Mouse (Mus musculus): Measurements from ENCODE around the gene Spaca3. TPM values are rescaled to one million over a fixed set of nuclear protein-coding genes. Genes with fewer than 3 reads are reported as not detected.

Gene Spaca3
- polyA plus RNA-seq (2017; shearing (Covaris generic)): not detected

DNA sequence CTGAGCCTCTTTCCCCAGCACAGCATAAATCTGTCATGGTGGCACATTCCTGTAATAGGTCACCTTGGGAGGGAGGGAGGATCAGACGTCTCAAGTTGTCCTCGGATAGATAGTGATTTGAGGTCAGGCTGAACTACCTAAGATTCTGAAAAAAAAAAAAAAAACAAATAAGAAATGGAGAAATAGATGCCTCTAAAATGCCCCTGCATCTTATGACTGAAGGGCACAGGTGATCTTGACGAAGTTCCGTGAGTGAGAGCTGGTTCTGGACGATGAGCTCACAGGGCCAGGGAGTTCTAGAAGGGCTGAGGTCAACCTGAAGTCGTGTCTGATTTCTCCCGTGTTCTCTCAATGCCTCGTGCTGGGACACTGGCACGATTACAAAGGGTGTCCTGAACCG, at the start of gene Spaca3:
TSS of gene Spaca3 (plus strand) at position 301 of the 400 bp plus-strand sequence.

DNA sequence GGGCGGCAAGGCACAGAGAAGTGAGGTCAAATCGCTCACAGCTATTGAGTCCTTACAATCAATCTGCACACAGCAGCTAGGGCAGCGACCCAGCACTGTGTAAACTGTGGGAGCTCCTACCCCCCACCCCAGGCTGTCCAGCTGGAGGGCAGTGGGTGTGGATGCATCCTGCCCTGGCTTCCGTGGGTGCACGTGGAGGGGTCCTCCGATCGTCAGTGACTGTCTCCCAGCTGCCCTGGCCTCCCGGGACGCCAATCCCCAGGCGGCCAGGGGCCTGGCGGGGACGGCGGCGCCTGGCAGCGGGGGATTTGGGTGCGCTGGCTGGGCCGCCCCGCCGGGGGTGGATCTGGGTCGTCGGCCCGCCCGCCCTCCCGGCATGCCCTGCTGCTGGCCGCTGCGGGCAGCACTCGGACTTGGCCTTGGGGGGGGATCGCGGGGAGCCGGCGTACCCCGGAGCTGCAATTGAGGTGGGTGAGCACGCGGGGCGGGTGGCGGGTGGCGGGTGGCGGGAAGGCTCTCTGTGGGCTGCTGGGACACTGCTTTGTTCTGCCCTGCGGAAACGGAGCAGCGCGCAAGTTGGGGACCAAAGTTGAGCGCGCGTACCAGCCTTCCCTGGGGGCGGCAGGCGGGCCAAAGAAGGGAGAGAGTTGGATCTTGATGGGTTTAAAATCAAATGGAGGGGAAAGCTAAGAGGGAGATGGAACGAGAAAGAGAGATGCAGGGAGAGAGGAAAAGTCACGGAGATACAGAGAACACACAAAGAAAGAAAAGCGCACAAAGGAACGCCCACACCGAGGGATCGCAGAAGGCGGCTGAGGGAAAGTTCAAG, 48.0 kb upstream of the Spaca3 start, which contains the start of gene Tmem98:
TSS of gene Tmem98 (plus strand) at position 183 of the 829 bp plus-strand sequence.

Other genes starting within 250 kb of the Spaca3 start
- 0.79 TPM for gene Myo1d, start 78.3 kb upstream of the Spaca3 start, polyA plus RNA-seq (2017; shearing (Covaris generic))
- gene Tmem98, start 48.2 kb upstream of the Spaca3 start, polyA plus RNA-seq (2017; shearing (Covaris generic)): not detected

All from effector memory CD4-positive, alpha-beta T cell, adult 7 months (primary cell).